Mouse (Mus musculus): ENCODE data around the gene Gm29776. TPM values are rescaled to one million over a fixed set of nuclear protein-coding genes. Genes with fewer than 3 reads are reported as not detected.

Gene Gm29776
- total RNA-seq, 2 experiments from 2014 or later, result not detected

GRCm38 (mm10) chr14:54712074-54712473, 13.4 kb upstream of the Gm29776 start, which contains the start of gene Cebpe:
Gene Cebpe (minus strand): TSS chr14:54712174.
- no peak for DNase-seq (ENCODE audit: low spot score in 2 of 2)

GRCm38 (mm10) chr14:54709054-54709453, 10.4 kb upstream of the Gm29776 start:
- no peak for DNase-seq (ENCODE audit: low spot score in 2 of 2)

- DNase-seq (ENCODE audit: low spot score in 2 of 2), result no peak
Observed at GRCm38 (mm10) chr14:54706589-54707320, 8.1 kb upstream of the Gm29776 start.

- DNase-seq (ENCODE audit: low spot score in 2 of 2), result no peak
Observed at GRCm38 (mm10) chr14:54705844-54706243, 7.2 kb upstream of the Gm29776 start.

- no peak for DNase-seq (ENCODE audit: low spot score in 2 of 2)
Observed at GRCm38 (mm10) chr14:54703207-54703606, 4.6 kb upstream of the Gm29776 start.

- peak; percentile 46 to 62 for DNase-seq (ENCODE audit: low spot score in 2 of 2)
Observed at GRCm38 (mm10) chr14:54701298-54701697, 2.7 kb upstream of the Gm29776 start.

GRCm38 (mm10) chr14:54699586-54699985, 953 bp upstream of the Gm29776 start:
- DNase-seq (ENCODE audit: low spot score in 2 of 2), result no peak

GRCm38 (mm10) chr14:54696752-54697151, 1.9 kb downstream of the Gm29776 start:
- DNase-seq (ENCODE audit: low spot score in 2 of 2), result no peak

- DNase-seq (ENCODE audit: low spot score in 2 of 2), result no peak
Observed at GRCm38 (mm10) chr14:54695042-54695441, 3.6 kb downstream of the Gm29776 start.

- DNase-seq (ENCODE audit: low spot score in 2 of 2), result no peak
Observed at GRCm38 (mm10) chr14:54687251-54687650, 11.4 kb downstream of the Gm29776 start.

- DNase-seq (ENCODE audit: low spot score in 2 of 2), result peak; percentile 100
Observed at GRCm38 (mm10) chr14:54686522-54687143, 12.0 kb downstream of the Gm29776 start, which contains the start of gene Acin1. Gene Acin1 (minus strand): TSS chr14:54686931.

- DNase-seq (ENCODE audit: low spot score in 2 of 2), result peak in 1 of 2 experiments; percentile 88
Observed at GRCm38 (mm10) chr14:54686063-54686521, 12.5 kb downstream of the Gm29776 start, which contains the start of gene 1700123O20Rik. Gene 1700123O20Rik (plus strand): TSS chr14:54686216.

- DNase-seq (ENCODE audit: low spot score in 2 of 2), result no peak
Observed at GRCm38 (mm10) chr14:54685471-54685870, 13.2 kb downstream of the Gm29776 start.

- DNase-seq (ENCODE audit: low spot score in 2 of 2), result no peak
Observed at GRCm38 (mm10) chr14:54682396-54682795, 16.2 kb downstream of the Gm29776 start.

- no peak for DNase-seq (ENCODE audit: low spot score in 2 of 2)
Observed at GRCm38 (mm10) chr14:54678657-54679304, 19.9 kb downstream of the Gm29776 start.

GRCm38 (mm10) chr14:54676290-54676689, 22.3 kb downstream of the Gm29776 start:
- peak; percentile 19 to 62 for DNase-seq (ENCODE audit: low spot score in 2 of 2)

GRCm38 (mm10) chr14:54674317-54674716, 24.3 kb downstream of the Gm29776 start:
- DNase-seq (ENCODE audit: low spot score in 2 of 2), result no peak

- peak in 1 of 2 experiments; percentile 57 for DNase-seq (ENCODE audit: low spot score in 2 of 2)
Observed at GRCm38 (mm10) chr14:54669381-54669780, 29.3 kb downstream of the Gm29776 start.

- DNase-seq (ENCODE audit: low spot score in 2 of 2), result no peak
Observed at GRCm38 (mm10) chr14:54664477-54665222, 34.0 kb downstream of the Gm29776 start.

- DNase-seq (ENCODE audit: low spot score in 2 of 2), result no peak
Observed at GRCm38 (mm10) chr14:54660009-54660408, 38.6 kb downstream of the Gm29776 start.

GRCm38 (mm10) chr14:54653496-54653895, 45.1 kb downstream of the Gm29776 start:
- peak; percentile 82 to 90 for DNase-seq (ENCODE audit: low spot score in 2 of 2)

Data from layer of hippocampus, adult 18-20 months (tissue).